Mouse (Mus musculus): ENCODE measurements at regions not wholly inside any gene's neighbourhood (a gene's known extent, or its start where the extent isn't known, plus 50 kb on each side); places are given as distances from the start of the nearest gene placed in this dataset.

DNA sequence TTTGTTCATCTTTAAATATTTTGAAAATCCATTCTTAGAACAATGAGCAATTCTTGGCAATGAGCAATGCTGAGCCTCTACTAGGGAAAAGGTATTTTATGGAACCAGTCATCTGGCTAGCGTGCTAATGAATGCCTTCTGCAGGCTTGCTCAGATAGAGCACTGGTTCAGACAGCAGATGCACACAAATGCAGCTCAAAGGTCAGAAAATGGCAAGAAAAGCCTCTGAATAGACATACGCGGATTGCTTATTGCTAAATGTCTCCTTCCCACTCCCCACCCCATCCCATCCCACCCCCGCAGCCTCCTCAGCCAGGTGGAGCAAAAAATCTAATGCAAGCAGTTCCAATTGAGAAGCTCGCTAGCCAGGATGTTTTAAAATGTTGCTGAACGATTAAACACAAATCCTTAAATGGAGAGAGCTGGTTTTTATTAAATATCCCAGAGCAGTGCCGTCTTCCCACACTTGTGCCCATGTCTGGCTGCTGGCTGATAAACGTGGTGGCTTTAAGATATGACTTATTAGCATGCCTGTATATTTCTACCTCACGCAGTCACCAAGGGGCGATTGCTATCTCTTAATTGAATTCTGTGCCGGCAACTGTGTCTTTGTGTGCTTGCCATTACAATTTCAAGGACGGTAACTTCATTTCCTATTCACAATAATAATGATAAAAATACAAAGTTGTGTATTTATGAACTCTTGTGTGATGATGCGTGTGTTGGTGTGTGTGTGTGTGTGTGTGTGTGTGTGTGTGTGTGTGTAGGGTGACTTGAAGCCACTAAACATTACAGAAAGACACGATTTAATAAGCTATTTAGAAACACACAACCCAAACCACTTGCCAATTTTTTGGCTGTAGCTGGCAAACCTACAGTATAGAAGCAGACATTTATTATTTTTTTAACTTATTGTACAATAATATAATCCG lies 192.7 kb upstream of the Pabpc6 start (continued):
- TF ChIP-seq MEF2A (IDR thresholded peaks at IDR 0.05; ENCODE audit: borderline replicate concordance, low read depth, low read length): no peak

DNA sequence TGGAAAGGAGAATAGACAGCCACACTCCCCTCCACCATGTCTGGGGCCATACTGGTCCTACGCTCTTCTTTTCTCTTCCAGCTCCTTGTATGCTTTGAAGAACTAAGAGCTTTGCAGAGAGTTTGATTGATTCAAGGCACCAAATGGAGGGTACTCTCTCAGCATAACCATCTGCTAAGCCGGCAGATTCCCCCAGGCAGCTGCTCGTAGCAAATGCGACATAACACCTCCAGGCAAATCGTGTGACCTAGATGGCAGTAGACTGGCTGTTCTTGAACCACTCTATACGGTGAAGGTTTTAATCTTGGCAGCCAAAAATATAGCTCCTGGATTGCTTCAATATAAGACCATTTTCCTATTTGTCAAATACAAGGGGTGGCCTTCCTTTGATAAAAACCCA lies 191.8 kb upstream of the Pabpc6 start:
- Histone ChIP-seq H3K4me3 (replicated peaks in 1 of 3; ENCODE audit: low read depth in 2 of 3, low read length in 2 of 3, poor library complexity in 1 of 3) (no peak overlapping the region), H3K9ac (ENCODE audit: insufficient read depth, low read depth) (no peak overlapping the region), H3K27ac (ENCODE audit: insufficient read depth, low read depth) (no peak overlapping the region), H3K27me3 (replicated peaks) (no peaks in the 10 kb centered on the region), H3K4me1 (ENCODE audit: control insufficient read depth in 1 of 2, insufficient read depth in 2 of 2) (no peaks in the 10 kb centered on the region), H3K36me3 (replicated peaks in 1 of 2; ENCODE audit: control insufficient read depth in 1 of 2, insufficient read depth in 1 of 2, low read length in 1 of 2) (no peaks in the 10 kb centered on the region), H3K9me3 (replicated peaks; ENCODE audit: low read length) (peaks cover 4% of the 10 kb centered on the region), H3K4me2 (ENCODE audit: insufficient read depth, low read depth, poor library complexity, severe bottlenecking) (no peak overlapping the region), H3K79me2 (replicated peaks; ENCODE audit: control insufficient read depth, extremely low read depth, insufficient read depth, poor library complexity, severe bottlenecking) (no peaks in the 10 kb centered on the region)
- DNase-seq (ENCODE audit: extremely low read depth): no peak
- in situ Hi-C loops (cut with MboI; ENCODE audit: low pct_ligation_motif_present, low pct_unique_long_range_greater_than_20kb, low sequenced_read_pairs) (no loop called here), dilution Hi-C loops (cut with MboI; ENCODE audit: extremely low pct_ligation_motif_present, extremely low pct_unique_long_range_greater_than_20kb, low sequenced_read_pairs) (no loop called here)
- TF ChIP-seq CHD2 (IDR thresholded peaks at IDR 0.05; ENCODE audit: low read length) (no peak), JUN (IDR thresholded peaks at IDR 0.05; ENCODE audit: insufficient read depth, low read depth, low read length) (no peak), USF1 (IDR thresholded peaks at IDR 0.05; ENCODE audit: low read depth, low read length) (no peak), USF2 (conservative IDR thresholded peaks at IDR 0.05; ENCODE audit: low read depth, low read length) (no peak), MAFK (IDR thresholded peaks at IDR 0.05; ENCODE audit: insufficient replicate concordance, low read length) (no peak), POLR2A (IDR thresholded peaks at IDR 0.05; ENCODE audit: low read depth, low read length) (no peak), SMC3 (IDR thresholded peaks at IDR 0.05; ENCODE audit: low read depth, low read length) (no peak), KAT2A (IDR thresholded peaks at IDR 0.05; ENCODE audit: insufficient replicate concordance, low read length) (no peak), BHLHE40 (IDR thresholded peaks at IDR 0.05; ENCODE audit: low read depth, low read length) (no peak), ELF1 (IDR thresholded peaks at IDR 0.05; ENCODE audit: low read depth, low read length) (no peak), ZNF384 (IDR thresholded peaks at IDR 0.05; ENCODE audit: low read depth, low read length) (no peak), ETS1 (conservative IDR thresholded peaks at IDR 0.05; ENCODE audit: low read depth, low read length) (no peak), ZC3H11A (IDR thresholded peaks at IDR 0.05; ENCODE audit: low read depth, low read length) (no peak), ZMIZ1 (IDR thresholded peaks at IDR 0.05; ENCODE audit: low read depth, low read length) (no peak), TCF12 (IDR thresholded peaks at IDR 0.05; ENCODE audit: low read depth, low read length) (no peak)
